Mouse (Mus musculus) gastrocnemius, adult 8-10 months (tissue): Measurements from ENCODE around the gene Ap3s2. TPM values are rescaled to one million over a fixed set of nuclear protein-coding genes. Genes with fewer than 3 reads are reported as not detected.

Source experiments
- DNase-seq, 2 experiments: peaks; one replicate each; pipeline ENCODE4 v3.0.0; 2022; ENCODE audit warnings: low spot score in 2 of 2
- total RNA-seq, 4 experiments: library from RNA; stranded (reverse); gene quantifications; 2 replicates each; pipeline ENCODE4 v1.2.4; 2022

Gene Ap3s2
- total RNA-seq = 10 to 100 TPM; 18.5 to 21.0 (median 20.0) TPM

DNA sequence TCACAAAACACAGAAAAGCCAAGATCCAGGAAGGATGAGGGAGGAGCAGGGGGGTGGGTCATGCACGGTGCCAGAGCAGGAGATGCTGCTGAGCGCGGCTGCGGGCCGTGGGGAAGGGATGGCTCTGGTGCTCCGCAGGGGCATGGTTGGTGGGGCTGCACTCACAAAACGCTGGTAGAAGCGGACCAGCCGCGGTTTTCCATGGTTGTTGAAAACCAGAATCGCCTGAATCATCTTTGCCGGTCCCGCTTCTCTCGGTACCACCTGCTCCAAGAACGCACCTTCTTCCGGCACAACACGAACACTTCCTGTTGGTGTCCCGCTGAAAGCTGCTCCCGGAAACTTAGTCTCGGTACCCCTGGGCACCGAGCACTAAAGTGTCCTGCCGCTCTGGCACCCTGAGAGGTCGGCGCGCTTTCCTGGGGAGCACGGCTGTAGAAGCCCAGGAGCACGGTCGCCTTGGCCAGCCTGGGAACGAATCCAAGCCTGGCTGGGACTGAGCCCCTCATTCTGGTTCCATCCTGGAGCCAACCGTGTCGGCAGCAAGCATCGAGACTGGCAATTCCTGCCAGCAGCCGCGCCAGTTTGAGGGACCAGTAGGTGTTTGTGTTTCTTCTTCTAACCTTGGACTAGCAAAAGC lies at the start of gene Ap3s2:
Gene Ap3s2, minus strand, starts transcription at position 306 of the 640 bp plus-strand sequence.
- DNase-seq = peak; percentile 80 to 83

DNA sequence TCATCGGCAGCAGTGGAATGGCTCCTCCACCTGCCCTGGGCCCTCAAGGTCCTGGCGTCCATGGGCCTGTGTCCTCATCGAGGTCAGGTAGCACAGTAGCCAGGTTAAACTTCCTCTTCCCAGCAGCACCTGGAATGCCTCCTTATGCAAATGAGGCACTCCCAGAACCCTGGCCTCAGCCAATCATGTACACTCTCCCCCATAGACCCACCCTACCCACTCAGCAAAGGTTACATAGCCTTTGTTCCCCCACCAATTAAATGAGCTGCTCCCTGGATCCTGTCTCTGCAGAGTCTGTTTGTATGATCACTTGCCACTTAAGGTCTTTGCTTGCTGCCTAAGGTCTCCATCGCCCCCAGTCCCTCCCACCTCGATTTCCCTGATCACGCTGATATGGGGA lies 47.9 kb upstream of the Ap3s2 start:
- DNase-seq = no peak

DNA sequence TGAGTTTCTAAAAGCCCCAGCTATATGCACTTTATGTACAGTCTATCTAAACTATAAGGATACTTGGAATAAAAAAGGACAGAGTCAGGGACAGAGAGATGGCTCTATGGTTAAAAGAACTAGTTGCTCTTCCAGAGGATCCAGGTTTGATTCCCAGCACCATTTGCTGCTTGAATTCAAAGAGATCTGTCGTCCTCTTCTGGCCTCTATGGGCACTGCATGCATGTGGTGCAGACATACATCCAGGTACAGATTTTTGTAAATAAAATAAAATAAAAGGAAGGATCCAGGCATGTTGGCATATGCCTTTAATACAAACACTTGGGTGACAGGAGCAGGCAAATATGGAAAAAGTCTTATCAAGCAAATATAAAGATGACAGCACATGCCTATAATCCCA lies 41.2 kb upstream of the Ap3s2 start:
- DNase-seq = no peak

DNA sequence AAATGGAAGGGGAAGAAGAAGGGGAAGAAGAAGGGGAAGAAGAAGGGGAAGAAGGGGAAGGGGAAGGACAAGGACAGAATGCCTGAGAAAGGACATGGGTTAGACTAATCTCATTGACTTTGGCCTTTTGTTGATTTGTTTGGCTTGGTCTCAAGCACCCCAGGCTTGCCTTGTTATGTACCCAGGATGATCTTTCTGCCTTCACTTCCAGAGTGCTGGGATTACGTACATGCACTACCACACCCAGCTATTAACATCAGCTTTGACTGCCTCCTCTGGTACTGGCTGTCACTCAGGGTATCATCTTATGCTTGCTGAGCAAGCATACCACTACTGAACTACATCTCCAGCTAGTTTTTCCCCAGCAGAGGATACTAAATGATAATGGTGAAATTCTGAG lies 35.7 kb upstream of the Ap3s2 start:
- DNase-seq = no peak

DNA sequence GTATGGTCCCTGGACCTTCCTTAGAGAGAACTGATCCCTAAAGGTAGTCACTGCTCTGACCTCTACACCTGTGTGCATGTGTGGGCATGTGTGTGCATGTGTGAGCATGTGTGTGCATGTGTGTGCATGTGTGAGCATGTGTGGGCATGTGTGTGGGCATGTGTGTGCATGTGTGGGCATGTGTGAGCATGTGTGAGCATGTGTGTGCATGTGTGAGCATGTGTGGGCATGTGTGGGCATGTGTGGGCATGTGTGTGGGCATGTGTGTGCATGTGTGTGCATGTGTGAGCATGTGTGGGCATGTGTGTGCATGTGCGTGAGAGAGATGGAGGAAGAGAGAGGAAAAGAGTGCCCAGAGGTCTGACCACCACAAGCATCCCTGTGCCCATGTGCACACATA lies 34.4 kb upstream of the Ap3s2 start:
- DNase-seq = no peak

DNA sequence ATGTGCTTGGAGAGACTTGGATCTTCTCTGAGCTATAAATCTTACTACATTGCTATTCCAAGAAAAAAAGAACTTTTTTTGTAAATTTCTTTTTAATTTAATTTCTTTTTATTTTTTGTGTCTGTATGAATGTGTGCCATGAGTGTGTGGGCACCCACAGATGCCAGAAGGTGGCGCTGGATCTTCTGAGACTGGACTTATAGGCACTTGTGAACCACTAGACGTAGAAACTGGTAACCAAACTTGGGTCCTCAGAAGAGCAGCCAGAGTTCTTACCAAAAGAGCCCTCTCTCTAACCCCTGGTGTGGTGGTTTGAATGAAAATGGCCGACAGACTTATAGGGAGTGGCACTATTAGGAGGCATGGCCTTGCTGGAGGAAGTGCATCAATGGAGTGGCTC lies 30.6 kb upstream of the Ap3s2 start:
- DNase-seq = no peak

DNA sequence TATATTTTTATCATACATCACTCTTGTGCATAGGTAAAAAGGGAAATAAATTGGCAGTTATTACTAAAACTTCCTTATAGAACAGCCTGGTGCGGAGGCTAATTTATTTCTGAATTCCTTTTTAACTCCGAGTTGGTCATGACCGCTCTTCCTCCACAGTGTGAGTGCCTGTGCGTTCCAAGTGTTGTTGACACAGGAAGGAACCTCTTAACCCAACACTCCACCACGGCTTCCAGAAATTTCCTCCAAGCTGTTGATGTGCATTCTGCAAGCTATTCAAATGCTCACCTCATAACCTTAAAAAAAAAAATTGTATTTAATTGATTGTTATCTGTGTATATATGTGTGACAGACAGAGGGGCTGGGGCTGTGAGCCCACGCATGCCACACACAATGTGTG lies 29.8 kb upstream of the Ap3s2 start:
- DNase-seq = no peak

DNA sequence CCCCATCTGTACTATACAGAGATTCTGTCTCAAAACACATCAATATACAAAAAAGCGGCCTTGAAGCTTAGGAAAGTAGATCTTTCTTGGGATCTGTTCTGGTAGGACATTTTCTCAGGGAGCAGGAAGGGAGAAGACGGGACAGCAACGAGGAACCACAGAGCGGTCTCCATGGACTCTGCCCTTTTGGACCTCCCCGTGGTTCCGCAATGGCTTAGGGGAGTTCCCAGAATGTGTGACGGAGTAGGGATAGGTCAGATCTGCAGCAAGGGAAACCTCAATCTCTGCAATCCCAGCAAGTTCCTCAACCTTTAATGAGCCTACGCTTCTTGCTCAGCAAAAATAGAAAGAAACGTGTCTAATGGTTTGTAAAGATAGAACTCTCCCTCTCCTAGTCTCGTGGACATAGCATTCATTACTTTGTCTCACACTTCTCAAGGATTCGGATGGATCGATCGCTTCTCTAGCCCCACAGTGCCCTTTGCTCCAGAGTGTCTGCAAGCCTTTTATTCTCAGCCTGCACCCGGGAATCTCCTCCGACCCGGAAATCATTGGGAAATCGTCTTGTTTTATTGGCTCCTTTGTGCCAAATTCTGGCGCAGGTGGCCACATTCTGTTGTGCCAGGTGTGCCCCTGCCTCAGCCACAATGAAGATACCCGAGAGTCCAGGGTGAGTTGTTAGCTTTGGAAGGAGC lies 15.2 kb upstream of the Ap3s2 start:
- DNase-seq = peak; percentile 21 to 33

DNA sequence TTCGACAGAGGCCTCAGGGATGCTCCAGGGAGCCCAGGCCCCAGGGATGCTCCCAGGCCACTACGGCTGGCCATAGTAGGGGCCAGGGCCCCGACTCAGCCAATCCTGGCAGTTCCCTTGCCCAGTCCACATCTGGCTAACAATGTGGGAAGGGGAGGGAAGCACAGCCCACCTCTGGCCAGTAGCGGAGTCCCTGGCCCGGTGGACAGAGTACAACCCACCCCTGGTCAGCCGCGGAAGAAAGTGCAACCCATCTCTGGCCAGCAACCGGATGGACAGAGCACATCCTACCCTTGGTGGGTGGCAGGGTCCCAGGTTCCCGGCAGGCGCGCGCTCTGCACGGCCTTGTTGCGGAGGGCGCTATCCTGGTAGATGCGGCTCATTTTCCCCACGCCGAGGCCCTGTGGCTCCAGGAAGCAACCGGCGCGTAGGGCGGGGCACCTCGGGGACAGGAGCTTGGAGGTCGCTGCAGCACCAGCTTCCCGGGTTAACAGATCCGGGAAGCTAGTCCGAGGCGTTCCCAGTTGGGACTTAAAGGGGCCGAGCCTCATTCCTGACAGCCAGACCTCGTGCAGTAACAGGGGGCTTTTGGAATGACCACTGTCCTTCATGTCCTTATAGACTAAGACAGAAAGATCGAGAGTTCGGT lies 14.5 kb upstream of the Ap3s2 start, which contains the start of gene Arpin:
Gene Arpin, minus strand, starts transcription at position 498 of the 649 bp plus-strand sequence.
- peak; percentile 54 to 63 for DNase-seq

DNA sequence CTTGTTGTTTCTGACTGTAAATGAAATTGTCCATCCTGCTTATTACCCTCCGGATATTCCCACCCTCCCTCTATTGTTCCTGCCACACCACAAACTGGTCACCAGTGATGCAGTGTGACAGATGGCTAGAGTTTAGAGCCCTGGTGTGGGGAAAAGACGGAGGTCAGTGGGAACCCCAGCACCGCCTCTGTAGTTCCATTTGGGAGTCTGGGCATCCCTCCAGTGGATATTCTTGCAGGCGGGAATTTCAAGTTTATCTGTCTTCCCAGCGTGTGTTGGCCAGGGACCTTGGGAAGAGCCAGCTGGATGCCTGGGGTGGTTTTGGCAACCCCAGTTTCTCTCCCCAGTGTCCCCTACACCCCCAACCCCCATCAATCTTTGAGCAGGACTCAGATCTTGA lies 14.0 kb upstream of the Ap3s2 start:
- DNase-seq = no peak

DNA sequence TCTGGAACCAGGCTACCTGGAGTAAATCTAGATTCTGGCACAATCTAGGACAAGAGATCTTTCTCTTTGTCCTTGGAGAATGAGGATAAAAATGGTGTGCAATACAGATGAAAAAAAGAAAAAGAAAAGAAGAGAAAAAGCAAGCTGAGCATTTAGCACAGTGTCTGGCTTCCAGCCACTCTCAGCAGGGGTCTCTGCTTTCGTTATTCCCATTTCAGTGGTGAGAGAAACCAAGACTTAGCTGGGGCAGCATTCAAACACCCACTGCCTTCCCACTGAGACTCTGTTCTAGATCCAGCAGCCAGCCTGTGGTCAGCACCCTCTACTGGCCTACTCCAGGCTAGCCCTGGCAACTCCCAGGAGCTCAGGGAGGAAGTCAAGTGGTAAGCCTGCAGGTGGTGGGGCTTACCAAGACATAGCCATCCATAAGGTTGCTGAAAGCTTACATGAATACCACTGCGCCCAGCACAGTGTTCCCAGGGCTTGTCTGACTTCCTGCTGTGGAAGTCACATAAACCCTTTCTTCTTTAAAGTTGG lies 8.1 kb upstream of the Ap3s2 start:
- no peak for DNase-seq

DNA sequence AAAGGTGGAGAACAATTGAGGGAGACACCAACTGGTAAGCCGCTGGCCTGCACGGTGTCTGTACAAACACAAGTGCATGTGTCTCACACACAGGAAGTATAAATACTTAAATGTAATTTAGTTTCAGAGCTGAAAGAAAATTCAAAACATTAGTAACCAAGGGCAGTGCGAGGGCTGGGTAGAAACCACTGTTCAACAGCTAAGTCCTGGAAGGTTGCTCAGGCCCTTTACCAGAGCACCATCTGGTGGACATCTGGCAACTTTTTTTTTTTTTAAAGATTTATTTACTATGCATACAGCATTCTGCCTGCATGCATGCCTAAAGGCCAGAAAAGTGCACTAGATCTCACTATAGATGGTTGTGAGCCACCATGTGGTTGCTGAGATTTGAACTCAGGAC lies 5.9 kb downstream of the Ap3s2 start:
- DNase-seq = no peak

DNA sequence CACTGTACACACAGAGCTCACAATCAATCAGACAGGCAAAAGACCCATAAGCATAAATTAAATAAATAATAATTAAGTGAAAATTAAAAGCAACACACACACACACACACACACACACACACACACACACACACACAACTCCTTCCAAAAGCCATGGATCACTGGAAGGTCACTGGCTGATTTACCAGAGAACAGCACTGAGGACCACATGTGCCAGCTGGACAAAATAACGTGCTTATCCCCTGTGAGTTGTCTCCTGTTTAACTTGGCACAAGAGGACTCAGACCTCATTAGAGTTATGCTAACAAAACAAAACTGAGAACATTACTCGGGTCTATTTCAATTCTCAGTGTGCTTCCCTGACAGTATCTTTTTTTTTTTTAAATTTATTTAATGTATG lies 13.1 kb downstream of the Ap3s2 start:
- DNase-seq = peak; percentile 6 to 26

DNA sequence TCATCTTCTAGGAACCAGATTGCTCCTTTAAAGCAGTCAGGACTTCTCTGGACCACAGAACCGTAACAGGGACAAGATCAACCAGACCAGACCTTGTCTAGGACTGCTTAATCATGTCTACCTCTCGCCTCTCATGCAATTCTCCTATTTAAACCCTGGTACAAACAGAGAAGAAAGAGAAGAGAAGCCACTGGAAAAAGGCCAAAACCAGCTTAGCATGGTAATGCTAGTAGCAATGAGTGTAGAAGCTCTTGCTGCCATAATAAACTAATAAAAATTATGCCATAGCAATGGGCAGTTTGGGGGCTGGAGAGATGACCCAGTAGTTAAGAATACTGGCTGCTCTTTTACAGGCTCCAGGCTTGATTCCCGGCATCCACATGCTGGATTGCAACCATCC lies 13.5 kb downstream of the Ap3s2 start:
- DNase-seq = no peak

DNA sequence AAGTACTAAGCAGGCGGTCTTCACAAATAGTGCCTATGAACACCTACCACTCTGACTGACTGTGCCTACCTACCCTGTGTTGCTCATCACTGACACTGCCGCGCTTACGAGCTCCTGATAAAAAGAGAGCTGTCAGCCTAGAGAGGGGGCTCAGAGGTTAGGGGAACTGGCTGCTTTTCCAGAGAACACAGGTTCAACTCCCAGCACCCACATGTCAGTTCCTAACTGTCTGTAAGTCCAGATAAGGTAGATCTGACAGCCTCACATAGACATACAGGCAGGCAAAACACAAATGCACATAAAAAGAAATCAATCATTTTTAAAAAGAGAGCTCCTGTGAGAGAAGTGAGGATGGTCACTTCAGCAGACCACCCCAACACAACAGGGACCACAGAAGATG lies 15.3 kb downstream of the Ap3s2 start:
- no peak for DNase-seq

DNA sequence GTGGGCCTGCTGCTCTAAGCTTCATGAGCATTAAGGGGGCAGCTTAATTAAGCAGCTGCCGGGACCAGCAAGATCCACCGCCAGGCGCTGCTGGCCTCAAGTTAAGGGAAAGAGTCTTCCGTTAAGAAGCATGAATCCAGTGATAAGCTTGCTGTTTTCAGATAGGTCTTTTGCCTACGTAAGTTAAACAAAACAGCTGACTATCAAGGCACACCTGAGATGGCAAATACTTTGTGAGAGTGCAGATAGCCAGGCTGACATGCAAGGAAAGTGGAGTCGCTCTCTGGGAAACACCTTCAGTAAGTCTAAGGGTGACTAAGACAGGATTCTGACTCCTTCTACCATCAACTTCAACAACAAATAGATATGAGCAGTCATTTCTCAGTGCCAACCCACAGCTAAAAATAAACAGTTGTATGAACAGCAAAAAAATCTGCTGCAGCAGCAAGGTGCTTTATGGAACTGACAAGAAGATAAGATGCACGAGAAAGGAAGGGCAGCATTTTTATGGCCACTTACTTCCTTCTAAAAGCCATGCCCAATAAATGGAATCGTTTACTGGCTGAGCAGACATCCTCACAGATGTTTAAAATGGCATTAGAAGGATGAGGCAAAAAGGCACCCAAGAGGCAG lies 17.2 kb downstream of the Ap3s2 start:
- DNase-seq = no peak

DNA sequence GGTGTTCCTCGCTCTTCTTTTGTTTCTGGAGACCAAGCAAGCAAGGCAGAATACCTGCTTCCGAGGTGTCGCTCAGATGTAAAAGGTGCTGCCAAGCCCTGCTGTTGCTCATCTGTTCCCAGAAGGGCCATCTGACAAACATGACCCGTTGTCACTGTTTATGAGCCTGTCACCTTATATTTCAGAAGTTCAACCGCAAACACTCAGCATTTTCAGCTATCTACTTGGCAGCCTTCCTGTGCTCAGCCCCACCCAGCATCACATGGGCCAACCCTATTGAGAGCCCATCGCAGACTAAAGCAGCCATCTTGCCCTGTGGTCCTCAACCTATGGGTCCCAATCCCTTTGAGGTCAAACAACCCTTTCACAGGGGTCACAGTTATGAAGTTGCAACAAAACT lies 19.7 kb downstream of the Ap3s2 start:
- no peak for DNase-seq

DNA sequence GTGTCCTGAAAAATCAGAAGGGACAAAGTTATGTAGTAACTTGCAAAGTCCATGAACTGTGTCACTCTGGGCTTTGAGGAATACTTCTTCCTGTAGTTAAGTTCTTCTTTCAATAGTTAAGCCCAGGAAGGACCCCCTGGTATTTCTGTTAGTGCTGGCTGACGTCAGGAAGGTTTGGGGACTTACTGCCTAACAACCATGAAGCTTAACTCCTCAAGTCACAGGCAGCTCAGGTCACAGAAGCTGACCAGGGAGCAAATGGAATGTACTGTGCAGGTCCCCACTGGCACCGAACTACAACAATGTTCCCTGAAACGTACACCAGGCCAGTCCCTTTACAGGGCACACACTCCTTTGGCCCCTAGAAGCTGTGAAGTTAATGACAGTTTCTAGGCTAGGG lies 25.2 kb downstream of the Ap3s2 start:
- no peak for DNase-seq

DNA sequence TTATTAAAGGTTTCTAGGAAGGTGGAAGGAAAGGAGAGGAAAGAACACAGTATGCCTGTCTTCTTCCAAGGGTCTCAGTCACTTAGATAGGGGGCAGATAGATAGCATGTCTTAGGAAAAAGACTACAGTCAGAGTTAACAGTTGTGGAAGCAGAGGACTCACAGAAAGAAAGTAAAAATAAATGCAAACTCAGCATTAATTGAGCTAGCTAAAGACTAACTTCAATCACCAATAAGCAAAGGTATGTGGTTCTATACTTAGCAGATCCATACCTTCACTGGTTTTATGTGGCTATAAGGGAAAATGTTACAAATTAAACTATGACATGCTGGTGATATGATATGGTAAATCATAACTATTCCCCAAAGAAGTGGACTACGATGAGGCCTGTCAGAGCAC lies 25.7 kb downstream of the Ap3s2 start:
- no peak for DNase-seq

DNA sequence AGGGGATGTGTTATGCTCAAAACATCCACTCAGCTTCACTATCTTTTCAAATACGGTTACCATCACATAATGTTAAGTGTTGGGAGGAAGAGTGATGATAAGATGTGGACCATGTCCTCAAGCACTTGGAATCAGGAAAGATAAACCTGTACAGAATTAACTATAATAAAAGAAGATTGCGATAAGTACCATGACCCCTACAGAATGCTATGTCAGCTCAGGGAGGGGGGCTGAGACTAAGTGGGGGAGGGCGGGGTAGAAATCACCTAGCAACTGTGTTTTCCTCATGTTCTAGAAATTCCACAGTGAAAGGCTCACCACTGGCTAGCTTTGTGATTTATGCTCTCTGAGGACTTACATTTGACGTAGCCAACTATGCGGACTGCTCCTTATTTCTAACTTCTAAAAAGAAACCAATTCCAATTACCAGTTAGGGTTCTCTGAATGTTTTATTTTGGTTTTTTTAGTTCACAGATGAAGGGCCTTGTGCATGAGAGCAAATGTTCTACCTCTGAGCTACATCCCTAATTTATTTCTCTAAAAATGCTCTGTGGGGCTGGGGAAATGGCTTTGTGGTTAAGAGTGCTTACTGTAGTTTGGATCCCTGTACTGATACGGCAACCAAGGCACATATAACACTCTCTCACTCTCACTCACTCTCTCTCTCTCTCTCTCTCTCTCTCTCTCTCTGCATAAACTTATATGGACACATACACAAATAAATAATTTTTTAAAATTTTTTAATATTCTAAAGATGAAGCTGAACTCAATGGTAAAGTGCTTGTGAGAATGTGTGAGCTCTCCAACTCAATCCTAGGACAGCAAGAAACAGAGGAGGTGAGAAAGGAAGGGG lies 27.6 kb downstream of the Ap3s2 start:
- no peak for DNase-seq
